Mouse (Mus musculus): ENCODE measurements around the gene Fam174b.

Fam174b gene

DNA sequence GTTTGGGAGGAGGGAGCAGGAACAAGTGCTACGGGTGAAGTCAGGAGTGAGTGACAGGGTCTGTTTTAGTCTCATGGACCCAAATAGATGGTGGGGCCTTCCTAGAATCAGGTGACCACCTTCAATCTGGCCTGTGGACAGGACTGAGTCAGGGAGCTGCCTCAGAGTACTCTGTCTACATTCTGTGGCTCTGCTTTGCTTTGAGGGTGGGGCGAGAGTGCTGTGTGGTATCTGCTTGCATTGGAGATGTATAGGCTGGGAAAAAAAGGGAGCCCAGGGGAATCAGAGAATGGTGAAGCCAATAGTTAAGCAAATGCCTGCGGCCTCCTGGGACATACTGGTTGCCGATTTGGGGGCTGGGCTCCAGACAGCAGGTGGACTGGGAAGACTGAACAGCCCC, 73.8 kb downstream of the Fam174b start:
- in situ Hi-C loops (cut with MboI), result no loop called here

DNA sequence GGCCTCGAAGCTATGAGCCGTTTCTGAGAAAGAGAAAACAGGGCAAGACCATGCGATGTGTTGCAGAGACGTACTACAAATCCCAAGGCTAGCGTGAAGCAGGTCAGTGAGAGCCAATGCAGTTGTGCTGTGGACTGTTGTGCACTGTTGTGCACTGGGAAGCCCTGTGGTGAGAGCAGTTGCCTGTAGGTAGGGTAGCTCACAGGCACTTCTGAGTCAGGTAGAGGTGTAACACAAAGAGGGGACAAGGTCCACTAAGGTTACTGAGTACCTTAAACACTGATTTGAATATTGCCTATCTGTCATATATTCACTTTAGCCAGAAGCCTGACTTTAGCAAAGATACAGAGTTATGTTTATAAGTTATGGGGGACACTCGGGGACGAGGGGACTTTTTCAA, 74.4 kb downstream of the Fam174b start:
- in situ Hi-C loops (cut with MboI), result no loop called here

DNA sequence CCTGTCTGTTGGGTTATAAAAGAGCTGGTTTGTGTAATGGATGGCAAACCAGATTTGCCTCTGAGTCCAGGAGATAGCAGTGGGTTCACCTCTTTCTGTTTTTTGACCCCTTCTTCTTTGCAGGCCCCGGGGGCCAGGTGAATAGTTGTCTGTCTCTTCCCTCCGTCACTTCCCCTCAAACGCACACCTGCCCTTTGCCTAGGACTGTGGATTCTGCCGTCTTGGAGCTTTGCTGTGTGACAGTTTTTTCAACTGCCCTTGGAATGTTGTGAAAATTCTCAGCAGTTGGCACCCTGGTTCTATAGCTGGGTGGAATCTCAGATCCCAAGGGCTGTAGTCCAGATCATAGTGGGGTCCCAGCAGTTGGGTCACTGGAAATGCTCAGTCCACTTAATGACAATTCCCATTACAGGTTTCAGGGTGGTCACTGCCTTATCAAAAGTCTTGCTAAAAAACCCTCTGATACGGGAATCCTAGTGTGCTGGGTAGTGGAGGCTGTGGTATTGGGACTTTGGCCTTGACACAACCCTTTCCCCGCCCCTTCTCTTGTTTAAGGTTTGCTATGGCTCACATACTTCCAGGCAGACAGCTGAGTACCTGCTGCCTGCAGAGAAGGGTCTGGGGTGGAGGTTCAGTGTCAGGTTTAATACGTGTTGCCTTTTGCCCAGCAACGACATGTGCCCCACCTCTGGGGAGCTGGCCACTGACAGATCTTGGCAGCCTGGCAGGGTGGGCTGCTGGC, 76.3 kb downstream of the Fam174b start:
- in situ Hi-C loops (cut with MboI), result no loop called here

DNA sequence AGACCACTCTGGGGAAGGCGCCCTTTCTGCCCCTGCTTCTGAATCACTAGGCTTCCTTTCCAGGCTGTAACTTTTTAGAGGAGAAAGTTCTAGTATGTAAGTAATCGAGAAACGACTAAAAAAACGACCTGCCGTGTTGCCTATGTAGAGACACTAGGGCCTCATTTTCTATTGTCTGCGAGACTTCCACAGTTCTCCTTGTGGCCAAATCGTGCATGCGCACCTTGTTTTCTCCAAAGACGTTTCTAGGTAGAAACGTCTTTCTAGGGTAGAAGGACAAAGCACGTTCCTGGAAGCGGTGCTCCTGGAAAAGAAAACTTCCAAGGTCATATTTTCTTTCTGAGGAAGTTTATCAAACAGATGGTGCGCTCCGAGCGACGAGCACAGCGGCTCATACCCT, 79.3 kb downstream of the Fam174b start:
- in situ Hi-C loops (cut with MboI), result no loop called here
